Mouse (Mus musculus) forebrain, embryonic 15.5 days (tissue): ENCODE measurements at regions not wholly inside any gene's neighbourhood (a gene's known extent, or its start where the extent isn't known, plus 50 kb on each side); places are given as distances from the start of the nearest gene placed in this dataset.

Experiments used
- ATAC-seq: fragments of 200-750 bp; cut with Nextera tagmentation; replicated peaks from 2 replicates; pipeline ENCODE4 v1.8.0; 2017; ENCODE audit warnings: mild to moderate bottlenecking, moderate TSS enrichment, moderate library complexity
- H3K27ac ChIP-seq: fragments of 300-500 bp; sonication (generic); replicated peaks from 2 replicates; pipeline ENCODE4 v1.5.1; 2015; ENCODE audit warnings: mild to moderate bottlenecking, inconsistent platforms
- H3K27me3 ChIP-seq: fragments of 300-500 bp; sonication (generic); 2 replicates; pipeline ENCODE4 v1.6.1; 2015; ENCODE audit warnings: inconsistent platforms
- H3K36me3 ChIP-seq: fragments of 300-500 bp; sonication (generic); 2 replicates; pipeline ENCODE4 v1.6.1; 2015; ENCODE audit warnings: mild to moderate bottlenecking, inconsistent platforms
- H3K4me1 ChIP-seq: fragments of 300-500 bp; sonication (generic); 2 replicates; pipeline ENCODE4 v1.6.1; 2015; ENCODE audit warnings: inconsistent platforms
- H3K4me2 ChIP-seq: fragments of 300-500 bp; sonication (generic); replicated peaks from 2 replicates; pipeline ENCODE4 v1.6.1; 2015; ENCODE audit warnings: mild to moderate bottlenecking, inconsistent platforms
- H3K4me3 ChIP-seq: fragments of 300-500 bp; sonication (generic); 2 replicates; pipeline ENCODE4 v1.5.1; 2015; ENCODE audit warnings: mild to moderate bottlenecking, inconsistent platforms
- H3K9ac ChIP-seq: fragments of 300-500 bp; sonication (generic); replicated peaks from 2 replicates; pipeline ENCODE4 v1.6.1; 2015; ENCODE audit warnings: mild to moderate bottlenecking, inconsistent platforms
- H3K9me3 ChIP-seq: fragments of 300-500 bp; sonication (generic); 2 replicates; pipeline ENCODE4 v1.6.1; 2016; ENCODE audit warnings: inconsistent platforms
- WGBS: fragments of 180-500 bp; shearing (Covaris S2); methylation state at CpG from one replicate; pipeline ENCODE4 v1.1.7; 2015; ENCODE audit warnings: mixed read lengths; 5-methylcytosine and 5-hydroxymethylcytosine counted together

DNA sequence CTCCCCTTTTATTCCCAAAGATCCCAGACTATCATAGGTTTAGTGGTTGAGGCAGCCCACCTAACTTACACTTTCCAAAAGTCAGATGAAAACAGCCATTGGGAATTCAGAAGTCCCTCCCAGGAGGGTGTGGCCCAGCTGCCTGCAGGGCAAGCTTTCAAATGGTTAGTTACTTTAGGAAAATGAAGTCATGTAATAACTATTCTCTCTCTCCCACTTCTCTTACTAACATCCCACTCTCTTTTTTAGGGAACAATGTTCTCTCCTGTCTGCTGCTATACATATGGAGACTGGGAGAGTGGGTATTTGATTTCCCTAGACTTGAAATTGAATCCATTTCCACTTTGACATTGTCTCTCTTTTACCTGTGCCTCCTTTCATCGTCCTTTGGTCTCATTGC lies 55.0 kb downstream of the Zfp648 start:
- H3K27ac ChIP-seq, result no peak overlapping the region

GRCm38 (mm10) chr1:154256811-154257210 lies 55.8 kb downstream of the Zfp648 start:
- no peak overlapping the region for H3K9ac ChIP-seq
- H3K9me3 ChIP-seq, result no peaks in the 10 kb centered on the region
- no peaks in the 10 kb centered on the region for H3K27me3 ChIP-seq
- no peak for ATAC-seq
- H3K36me3 ChIP-seq, result no peaks in the 10 kb centered on the region
- H3K4me1 ChIP-seq, result no peaks in the 10 kb centered on the region
- no peak overlapping the region for H3K4me3 ChIP-seq
- WGBS, result 58% methylated on average over 15 of the region's 15 CpGs
- no peak overlapping the region for H3K27ac ChIP-seq
- no peak overlapping the region for H3K4me2 ChIP-seq

More for the DNA sequence above, 55.0 kb downstream of the Zfp648 start:
- no peaks in the 10 kb centered on the region for H3K27me3 ChIP-seq
- no peak overlapping the region for H3K4me2 ChIP-seq
- no peaks in the 10 kb centered on the region for H3K36me3 ChIP-seq
- ATAC-seq, result no peak
- no peak overlapping the region for H3K4me3 ChIP-seq
- 85% methylated on average over 1 of the region's 1 CpGs for WGBS
- H3K4me1 ChIP-seq, result no peaks in the 10 kb centered on the region
- no peaks in the 10 kb centered on the region for H3K9me3 ChIP-seq
- no peak overlapping the region for H3K9ac ChIP-seq

GRCm38 (mm10) chr1:154258511-154258910 lies 57.5 kb downstream of the Zfp648 start:
- Histone ChIP-seq H3K9me3 (no peaks in the 10 kb centered on the region), H3K27me3 (no peaks in the 10 kb centered on the region), H3K4me1 (no peaks in the 10 kb centered on the region), H3K4me2 (no peak overlapping the region), H3K9ac (no peak overlapping the region), H3K36me3 (no peaks in the 10 kb centered on the region), H3K4me3 (no peak overlapping the region), H3K27ac (no peak overlapping the region)
- ATAC-seq, result no peak
- WGBS, result 70% methylated on average over 3 of the region's 3 CpGs

GRCm38 (mm10) chr1:154260393-154260792 lies 59.4 kb downstream of the Zfp648 start:
- H3K9ac ChIP-seq, result no peak overlapping the region
- ATAC-seq, result no peak
- no peaks in the 10 kb centered on the region for H3K27me3 ChIP-seq
- H3K36me3 ChIP-seq, result no peaks in the 10 kb centered on the region
- no peak overlapping the region for H3K4me2 ChIP-seq
- H3K4me1 ChIP-seq, result no peaks in the 10 kb centered on the region
- H3K9me3 ChIP-seq, result no peaks in the 10 kb centered on the region
- H3K27ac ChIP-seq, result no peak overlapping the region
- no peak overlapping the region for H3K4me3 ChIP-seq
- WGBS, result 93% methylated on average over 5 of the region's 5 CpGs

DNA sequence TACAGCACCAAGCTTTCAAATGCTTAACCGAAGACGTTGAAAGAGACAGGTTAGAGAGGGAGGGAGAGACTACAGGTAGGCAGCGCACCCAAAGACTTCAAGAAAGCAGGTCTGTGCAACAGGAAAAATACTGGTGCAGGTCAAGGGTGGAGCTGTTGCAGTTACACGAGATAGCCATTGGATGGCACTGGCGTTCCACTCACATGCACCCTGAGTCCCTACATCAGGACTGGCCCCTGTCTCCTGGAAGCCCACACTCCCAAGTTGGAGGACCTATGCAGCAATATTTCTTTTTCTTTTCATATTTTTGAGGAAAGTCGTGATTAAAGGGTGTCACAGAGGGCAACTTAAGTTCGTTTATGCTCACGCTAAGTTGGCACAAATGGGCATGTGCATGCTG lies 80.5 kb downstream of the Zfp648 start:
- peak; percentile 66 for ATAC-seq
- H3K9ac ChIP-seq, result no peak overlapping the region
- no peaks in the 10 kb centered on the region for H3K4me1 ChIP-seq
- H3K4me2 ChIP-seq, result no peak overlapping the region
- no peaks in the 10 kb centered on the region for H3K36me3 ChIP-seq
- H3K4me3 ChIP-seq, result no peak overlapping the region
- no peaks in the 10 kb centered on the region for H3K27me3 ChIP-seq
- H3K9me3 ChIP-seq, result no peaks in the 10 kb centered on the region
- H3K27ac ChIP-seq, result no peak overlapping the region
- WGBS, result 20% methylated on average over 8 of the region's 8 CpGs

GRCm38 (mm10) chr1:154286080-154286479 lies 85.1 kb downstream of the Zfp648 start:
- 83% methylated on average over 4 of the region's 4 CpGs for WGBS
- H3K4me3 ChIP-seq, result no peak overlapping the region
- H3K36me3 ChIP-seq, result no peaks in the 10 kb centered on the region
- H3K27ac ChIP-seq, result no peak overlapping the region
- H3K9me3 ChIP-seq, result no peaks in the 10 kb centered on the region
- H3K4me2 ChIP-seq, result no peak overlapping the region
- ATAC-seq, result no peak
- no peaks in the 10 kb centered on the region for H3K27me3 ChIP-seq
- no peak overlapping the region for H3K9ac ChIP-seq
- H3K4me1 ChIP-seq, result no peaks in the 10 kb centered on the region

DNA sequence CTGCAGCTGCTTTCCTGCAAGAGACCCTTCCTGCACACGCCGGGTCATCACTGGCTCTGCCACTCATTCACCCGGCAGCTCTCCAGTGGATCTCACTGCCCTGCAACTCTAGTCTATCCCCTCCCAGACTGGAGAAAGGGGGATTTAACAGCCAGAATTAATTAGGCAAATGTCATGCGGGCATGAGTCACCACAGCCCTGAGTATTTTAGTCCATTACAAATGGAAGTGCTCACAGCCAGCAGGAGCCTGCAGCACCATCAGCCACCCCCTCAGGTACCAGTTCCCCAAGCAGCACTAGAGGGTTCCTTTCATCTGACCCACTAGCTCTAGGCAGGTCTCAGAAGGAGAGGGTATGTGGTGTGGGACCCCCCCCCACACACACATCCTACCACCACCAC lies 91.7 kb downstream of the Zfp648 start:
- H3K4me3 ChIP-seq, result no peak overlapping the region
- no peak for ATAC-seq
- WGBS, result 46% methylated on average over 4 of the region's 4 CpGs
- H3K9me3 ChIP-seq, result no peaks in the 10 kb centered on the region
- H3K9ac ChIP-seq, result no peak overlapping the region
- no peaks in the 10 kb centered on the region for H3K36me3 ChIP-seq
- H3K4me1 ChIP-seq, result no peaks in the 10 kb centered on the region
- H3K27ac ChIP-seq, result no peak overlapping the region
- no peaks in the 10 kb centered on the region for H3K27me3 ChIP-seq
- H3K4me2 ChIP-seq, result no peak overlapping the region

DNA sequence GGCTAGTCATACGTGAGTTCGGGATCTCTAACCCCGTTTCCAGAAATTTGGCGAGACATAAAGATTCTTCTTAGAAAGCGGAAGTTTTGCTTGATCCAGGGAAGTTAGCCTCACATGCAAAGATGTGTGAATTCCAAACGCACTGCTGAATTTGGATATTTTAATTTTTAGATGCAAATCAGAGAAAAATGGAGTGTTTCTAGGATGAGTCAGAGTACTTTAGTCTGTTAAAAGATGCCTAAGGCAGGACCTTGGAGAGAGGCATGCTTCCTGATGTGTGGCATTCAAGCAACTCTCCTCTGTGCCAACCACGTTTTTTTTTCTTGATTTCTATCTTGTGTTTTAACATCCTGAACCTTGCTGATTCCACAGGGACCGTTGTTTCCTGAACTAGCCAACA lies 95.1 kb downstream of the Zfp648 start:
- no peak overlapping the region for H3K27ac ChIP-seq
- H3K27me3 ChIP-seq, result no peaks in the 10 kb centered on the region
- H3K9ac ChIP-seq, result no peak overlapping the region
- H3K36me3 ChIP-seq, result no peaks in the 10 kb centered on the region
- no peak overlapping the region for H3K4me2 ChIP-seq
- H3K4me3 ChIP-seq, result no peak overlapping the region
- H3K9me3 ChIP-seq, result no peaks in the 10 kb centered on the region
- ATAC-seq, result no peak
- H3K4me1 ChIP-seq, result peaks cover 4% of the 10 kb centered on the region; the same call in 1 of the 2 replicates
- 92% methylated on average over 8 of the region's 8 CpGs for WGBS

- ATAC-seq, result no peak
- Histone ChIP-seq H3K36me3 (no peaks in the 10 kb centered on the region), H3K4me1 (peaks cover 4% of the 10 kb centered on the region; the same call in 1 of the 2 replicates), H3K4me2 (no peak overlapping the region), H3K27ac (no peak overlapping the region), H3K9ac (no peak overlapping the region), H3K27me3 (no peaks in the 10 kb centered on the region), H3K4me3 (no peak overlapping the region), H3K9me3 (no peaks in the 10 kb centered on the region)
- 77% methylated on average over 4 of the region's 4 CpGs for WGBS
Measured at GRCm38 (mm10) chr1:154299866-154300265, 98.9 kb downstream of the Zfp648 start.

- Histone ChIP-seq H3K4me3 (no peak overlapping the region), H3K4me2 (no peak overlapping the region), H3K9me3 (no peaks in the 10 kb centered on the region), H3K36me3 (no peaks in the 10 kb centered on the region), H3K27ac (no peak overlapping the region), H3K9ac (no peak overlapping the region), H3K27me3 (no peaks in the 10 kb centered on the region), H3K4me1 (no peaks in the 10 kb centered on the region)
- 56% methylated on average over 2 of the region's 2 CpGs for whole genome bisulfite sequencing
- ATAC-seq, result no peak
Measured at GRCm38 (mm10) chr1:154309650-154310049, 108.7 kb downstream of the Zfp648 start.
